Mouse (Mus musculus) heart, adult 11 months (tissue): ENCODE results near the gene Fscn1.
A peak's percentile ranks its signal among the peaks of the same experiment; 100 is the strongest.

ENCODE experiments used
- DNase-seq: peaks from one replicate; pipeline ENCODE4 v3.0.0; 2022

Gene Fscn1

DNA sequence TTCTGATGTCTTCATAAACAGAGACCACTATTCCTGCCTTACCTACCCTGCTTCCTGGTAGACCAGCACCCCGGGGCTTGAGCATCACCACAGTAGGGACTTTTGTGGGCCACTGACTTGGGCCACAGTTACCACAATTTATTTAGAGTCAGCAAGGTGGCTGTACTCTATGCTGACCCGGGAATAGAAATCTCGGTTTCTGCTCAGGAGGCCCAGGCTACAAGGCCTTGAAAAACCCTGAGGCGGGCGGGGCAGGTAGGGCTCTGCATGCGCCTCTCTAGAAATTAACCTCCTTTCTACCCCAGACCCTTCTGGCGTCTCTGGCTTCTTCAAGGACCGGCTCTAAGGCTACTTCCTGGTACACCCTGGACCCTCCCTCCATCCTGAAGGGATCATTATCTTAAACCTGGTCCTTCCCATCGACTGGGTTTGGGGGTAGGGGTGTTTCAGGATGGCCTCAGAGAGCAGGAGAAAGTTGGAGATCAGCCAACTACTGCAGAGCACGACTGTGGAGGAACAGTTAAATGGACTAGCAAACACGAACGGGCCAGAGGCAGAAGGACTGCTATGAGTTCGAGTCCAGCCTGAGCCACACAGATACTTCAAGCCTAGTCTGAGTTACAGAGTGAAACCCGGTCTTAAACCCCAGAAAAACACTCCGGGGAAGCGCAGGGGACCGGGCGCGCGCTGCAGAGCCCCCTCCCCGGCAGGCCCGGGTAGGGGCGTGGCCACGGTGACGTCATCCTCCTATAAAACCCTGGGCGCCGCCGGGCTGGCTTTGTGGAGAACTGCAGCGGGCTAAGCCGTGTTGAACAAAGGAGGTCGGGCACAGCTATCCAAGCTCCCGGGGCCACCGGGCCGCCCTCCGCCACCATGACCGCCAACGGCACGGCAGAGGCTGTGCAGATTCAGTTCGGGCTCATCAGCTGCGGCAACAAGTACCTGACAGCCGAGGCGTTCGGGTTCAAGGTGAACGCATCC lies at the start of gene Fscn1:
Fscn1 (plus strand) TSS at position 768 of the 981 bp plus-strand sequence.
- peak; percentile 99 for DNase-seq

DNA sequence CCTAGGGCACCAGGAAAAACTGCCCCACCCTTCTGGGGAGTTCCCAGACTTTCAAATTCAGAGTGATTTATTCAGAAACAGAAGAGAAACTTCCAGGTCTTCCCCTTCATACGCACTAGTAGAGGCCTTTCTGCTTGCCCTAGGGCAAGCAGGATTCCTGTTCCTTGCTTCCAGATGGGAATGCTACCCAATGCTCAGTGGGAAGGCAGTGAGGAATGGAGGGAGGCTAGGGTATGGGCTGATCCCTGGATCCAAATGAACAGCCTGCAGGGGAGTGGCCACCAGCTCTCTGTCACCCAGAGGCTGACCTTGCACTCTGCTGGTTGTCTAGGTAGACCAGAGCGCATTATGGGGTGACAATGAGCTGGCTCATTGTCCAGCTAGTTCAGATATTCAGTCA lies 48.5 kb upstream of the Fscn1 start:
- DNase-seq, result no peak

DNA sequence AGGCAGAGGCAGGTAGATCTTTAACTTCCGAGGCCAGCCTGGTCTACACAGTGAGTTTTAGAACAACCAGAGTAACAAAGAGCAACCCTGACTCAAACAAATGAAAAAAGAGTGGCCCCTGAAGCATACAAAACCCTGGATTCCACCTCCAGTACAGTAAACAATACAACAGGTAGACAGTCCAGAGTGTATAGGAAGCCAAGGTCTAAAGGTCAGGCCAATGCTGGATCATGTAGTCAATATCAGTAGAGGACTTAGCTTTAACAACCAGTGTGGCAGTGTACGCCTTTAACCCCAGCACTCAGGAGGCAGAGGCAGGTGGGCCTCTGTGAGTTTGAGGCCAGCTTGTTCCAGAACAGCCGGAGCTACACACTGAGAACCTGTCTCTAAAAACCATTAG lies 47.8 kb upstream of the Fscn1 start:
- DNase-seq, result no peak

DNA sequence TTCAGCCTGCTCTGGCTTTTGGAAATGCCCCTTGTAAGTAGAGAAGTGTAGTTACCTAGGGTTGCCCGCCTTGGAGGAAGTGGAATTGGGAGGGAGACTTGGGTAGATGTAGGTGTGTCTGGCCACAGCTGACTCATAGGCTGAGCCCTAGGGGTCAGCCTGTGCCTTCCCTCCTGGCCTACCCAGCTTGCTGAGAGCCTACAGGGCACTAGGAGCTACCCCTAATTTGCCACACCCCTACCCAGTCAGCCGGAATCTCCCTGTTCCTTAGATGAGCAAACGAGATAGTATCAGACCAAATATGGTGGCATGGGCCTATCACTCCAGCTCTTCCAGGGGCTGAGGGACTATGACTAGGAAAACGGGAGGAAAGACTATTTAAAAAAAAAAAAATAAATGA lies 47.4 kb upstream of the Fscn1 start:
- DNase-seq, result no peak

DNA sequence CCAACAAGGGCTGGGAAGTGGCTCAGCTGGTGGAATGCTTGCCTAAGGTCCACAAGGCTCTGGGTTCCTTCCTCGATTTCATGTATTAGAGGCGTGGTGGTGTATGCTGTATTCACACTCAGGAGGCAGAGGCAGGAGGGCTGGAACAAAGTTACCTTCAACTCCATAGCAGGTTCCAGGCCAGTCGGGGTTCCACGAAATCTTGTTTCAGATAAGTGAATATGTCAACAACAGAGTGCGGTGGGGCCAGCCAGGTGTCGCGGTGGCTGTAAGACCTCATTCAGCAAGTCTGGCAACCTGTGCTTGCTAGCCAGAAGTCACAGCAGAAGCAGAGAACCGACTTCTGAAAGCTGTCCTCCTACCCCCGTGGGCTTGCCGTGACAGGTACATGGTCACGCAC lies 44.9 kb upstream of the Fscn1 start:
- DNase-seq, result no peak

DNA sequence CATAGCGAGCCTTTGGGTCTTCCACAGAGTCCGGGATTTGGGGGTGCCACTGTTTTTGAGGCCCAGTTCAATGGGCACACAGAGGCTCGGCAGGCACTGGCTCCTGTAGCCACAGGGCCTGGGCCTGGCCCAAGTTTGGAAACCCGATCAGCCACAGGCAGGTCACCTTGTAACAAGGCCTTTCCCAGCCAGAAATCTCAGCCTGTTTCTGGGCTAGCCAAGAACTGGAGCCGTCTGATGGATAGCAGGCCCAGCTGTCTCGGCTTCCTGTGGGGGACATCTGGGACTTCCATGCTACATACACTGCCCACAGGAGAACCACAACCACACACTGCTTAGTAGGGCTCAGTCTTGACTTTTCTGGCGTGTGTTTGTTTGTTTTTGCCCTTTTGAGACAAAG lies 43.5 kb upstream of the Fscn1 start:
- DNase-seq, result peak; percentile 95

DNA sequence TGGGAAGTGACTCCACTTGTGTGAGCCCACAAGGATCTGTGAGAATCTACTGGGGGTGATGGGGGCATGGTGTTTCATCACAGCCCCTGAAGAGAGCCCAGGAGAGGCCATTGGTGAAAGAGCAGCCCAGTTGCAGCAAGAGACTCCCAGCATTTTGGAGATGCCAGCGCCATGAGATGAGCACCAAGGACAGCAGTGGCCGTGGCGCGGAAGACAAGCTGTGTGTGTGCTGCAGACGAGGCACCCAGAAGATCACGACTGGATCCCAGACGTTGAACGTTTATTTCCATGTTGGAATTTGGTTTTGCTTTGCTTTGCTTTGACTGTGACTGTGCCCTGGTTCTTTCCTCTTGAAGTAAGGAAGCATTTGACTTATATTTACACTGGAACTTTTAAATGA lies 42.7 kb upstream of the Fscn1 start:
- DNase-seq, result no peak

DNA sequence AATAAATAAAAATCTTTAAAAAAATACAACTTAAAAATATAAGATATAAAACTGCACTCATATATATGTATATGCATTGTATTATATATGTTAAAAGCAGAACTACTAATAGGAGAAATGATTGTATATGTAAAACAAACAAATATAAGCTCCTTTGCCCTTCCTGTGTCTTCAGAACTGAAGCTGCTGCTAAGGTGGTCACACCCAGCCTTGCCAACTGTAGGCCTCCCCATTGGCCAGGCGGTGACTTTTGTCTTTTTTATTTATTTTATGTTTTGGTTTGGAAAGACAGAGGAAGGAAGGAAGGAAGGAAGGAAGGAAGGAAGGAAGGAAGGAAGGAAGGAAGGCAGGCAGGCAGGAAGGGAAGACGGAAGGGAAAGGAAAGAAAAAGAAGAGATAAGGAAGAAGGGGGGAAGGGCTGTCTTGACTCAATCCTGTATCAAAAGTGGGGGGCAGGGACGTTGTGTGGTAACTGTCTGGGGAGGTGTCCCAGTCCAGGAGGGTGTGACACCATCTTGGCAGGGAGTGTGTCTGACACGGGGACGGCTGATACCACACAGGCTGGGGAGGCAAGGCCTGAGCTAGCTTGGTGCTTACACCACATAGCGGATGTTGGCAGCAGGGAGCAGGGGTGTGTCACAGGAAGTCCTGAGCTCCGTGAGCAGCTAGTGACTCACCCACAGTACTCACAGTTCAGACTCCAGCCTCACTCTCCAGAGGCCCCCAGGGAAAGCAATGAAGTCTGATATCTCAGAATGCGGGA lies 39.7 kb upstream of the Fscn1 start:
- peak; percentile 100 for DNase-seq

DNA sequence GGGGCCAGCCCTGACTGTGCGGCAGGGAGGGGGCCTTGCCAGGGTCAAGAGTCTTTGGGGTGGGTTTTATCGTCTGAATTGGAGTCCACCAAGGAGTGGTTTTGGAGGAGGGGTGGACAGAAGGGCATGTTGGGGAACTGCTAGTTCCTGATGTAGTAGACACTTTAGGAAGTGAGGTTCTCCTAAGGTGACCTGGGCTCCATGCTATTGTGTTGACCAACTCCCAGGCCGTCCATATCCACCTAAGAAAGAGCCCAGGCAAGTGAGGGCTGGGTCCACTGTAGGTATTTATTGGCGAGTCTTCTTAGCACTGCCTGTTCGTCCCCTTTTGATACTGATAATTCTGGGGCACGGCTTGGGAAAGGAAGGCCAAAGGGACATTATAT lies 39.1 kb upstream of the Fscn1 start:
- no peak for DNase-seq

DNA sequence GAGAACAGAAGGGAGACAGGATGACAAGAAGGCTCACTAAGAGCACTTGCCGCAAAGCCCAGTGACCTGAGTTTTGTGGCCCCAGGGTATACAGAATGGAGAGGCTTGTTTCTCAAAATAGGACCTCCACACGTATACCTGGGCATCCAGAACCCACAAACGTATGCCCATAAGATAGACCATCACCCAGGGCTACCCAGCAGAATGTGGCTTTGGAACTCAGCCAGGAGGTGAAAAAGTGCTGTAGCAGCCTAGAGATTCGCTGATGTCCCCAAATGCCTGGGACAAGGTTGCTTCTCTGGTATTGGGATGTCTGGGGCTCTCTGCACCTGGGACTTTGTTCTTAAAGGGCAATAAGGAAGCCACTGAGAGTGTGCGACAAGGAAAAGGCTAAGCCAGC lies 37.9 kb upstream of the Fscn1 start:
- DNase-seq, result no peak

DNA sequence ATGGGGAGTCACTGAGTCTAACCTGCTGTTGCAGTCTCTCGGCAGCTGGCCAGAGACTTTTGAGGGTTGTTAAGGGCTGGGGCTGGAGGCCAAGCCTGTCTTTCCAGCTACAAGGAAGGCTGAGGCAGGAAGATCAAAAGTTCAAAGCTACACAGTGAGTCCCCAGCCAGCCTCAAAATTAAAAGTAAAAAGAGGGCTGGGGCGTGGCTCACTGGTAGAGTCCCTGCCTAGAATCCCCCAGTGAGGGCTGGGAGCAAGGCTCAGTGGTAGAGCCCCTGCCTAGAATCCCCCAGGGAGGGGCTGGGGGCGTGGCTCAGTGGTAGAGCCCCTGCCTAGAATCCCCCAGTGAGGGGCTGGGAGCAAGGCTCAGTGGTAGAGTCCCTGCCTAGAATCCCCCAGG lies 36.4 kb upstream of the Fscn1 start:
- DNase-seq, result peak; percentile 89

DNA sequence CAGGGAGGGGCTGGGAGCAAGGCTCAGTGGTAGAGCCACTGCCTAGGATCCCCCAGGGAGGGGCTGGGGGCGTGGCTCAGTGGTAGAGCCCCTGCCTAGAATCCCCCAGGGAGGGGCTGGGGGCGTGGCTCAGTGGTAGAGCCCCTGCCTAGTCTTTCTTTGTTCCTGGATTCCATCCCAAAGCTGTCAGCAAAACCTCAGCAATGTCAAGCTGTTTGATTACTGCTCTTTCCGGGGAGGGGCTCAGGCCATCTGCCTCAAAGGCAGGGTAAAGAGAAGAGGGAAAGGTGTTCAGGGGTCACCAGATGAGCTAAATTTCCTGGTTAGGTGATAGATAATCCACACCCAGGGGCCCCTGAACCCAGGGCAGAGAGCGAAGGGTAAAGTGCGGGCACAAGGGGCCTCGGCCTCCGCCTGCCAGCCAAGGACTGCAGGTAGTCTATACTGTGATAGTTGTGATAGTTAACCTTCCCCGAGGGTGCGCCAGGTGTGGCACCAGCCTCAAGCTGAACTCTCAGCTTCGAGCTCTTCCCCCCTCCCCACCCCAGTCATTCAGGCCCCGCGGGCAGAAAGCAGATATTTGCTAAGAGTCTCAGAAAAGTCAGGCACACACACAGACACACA lies 35.7 kb upstream of the Fscn1 start:
- peak; percentile 87 for DNase-seq

DNA sequence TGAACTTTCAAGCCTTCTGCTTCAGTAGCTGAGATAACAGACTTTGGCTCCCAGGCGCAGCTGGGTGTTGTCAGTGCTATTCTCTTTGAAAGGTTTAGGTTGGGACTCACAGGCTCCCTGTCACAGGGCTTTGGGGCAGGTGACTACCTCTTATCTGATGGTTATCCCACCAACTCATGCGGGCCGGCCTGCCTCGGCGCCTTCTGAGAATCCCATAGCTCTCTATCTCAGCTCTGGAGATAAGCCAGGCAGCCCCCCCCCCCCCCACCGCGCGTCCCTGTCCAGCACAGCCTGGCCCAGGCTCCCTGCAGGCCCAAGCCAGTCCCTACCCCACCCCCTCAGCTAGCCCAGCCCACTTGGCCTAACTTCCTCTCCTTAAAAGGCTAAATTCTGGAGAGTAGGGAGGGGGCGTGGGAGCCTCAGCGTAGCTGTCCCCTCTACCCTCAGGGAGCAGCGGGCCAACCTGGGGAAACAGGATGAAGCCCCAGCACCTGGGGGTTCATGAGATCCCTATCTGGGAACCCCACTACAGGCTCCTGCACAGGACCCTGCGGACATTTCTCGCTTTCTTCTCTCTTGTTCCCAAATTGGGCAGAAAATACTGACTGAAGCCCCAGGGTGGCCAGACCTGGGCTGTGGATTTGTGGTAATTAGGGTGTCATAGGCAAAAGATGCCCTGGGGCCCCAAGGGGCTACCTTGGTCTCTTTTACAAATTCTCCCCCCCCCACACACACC lies 33.8 kb upstream of the Fscn1 start:
- peak; percentile 99 for DNase-seq

DNA sequence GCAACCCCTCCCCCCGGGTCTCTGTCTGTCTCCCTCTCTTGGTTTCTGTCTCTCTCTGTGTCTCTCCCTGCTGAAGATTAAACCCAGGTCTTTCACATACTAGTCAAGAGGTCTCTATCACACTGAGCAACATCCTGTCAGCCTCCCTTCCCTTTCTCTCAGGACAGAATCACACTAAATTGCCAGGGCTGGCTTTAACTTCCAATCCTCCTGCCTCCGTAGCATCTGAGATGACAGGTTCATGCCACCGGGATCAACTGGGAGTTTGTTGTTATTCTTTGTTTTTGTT lies 33.3 kb upstream of the Fscn1 start:
- no peak for DNase-seq

DNA sequence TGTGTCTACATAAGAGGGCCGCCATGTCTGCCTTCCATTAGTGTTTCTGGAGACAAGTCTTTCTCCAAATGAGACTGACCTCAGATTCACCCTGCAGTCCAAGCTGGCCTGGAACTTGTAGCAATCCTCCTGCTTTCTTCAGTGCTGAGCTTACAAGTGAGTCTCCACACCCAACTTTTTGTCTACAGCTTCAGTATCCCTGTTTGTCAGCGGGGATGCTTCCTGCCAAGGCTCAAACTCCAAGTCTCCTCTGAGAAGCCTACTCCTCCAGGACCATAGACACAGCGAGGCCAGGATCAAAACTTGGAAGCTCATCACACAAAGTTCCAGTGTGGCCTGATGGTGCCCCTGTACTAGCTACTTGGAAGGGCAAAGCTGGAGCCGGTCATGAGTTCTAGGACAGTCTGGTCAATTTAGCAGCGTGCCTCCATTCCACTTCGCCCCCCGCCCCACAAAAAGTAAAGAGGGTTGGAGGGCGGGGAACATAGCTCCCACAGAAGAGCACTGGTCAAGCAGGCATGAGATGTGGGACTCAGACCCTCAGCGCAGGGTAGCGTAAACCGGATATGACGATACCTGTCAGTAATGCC lies 32.7 kb upstream of the Fscn1 start:
- DNase-seq, result peak; percentile 92

DNA sequence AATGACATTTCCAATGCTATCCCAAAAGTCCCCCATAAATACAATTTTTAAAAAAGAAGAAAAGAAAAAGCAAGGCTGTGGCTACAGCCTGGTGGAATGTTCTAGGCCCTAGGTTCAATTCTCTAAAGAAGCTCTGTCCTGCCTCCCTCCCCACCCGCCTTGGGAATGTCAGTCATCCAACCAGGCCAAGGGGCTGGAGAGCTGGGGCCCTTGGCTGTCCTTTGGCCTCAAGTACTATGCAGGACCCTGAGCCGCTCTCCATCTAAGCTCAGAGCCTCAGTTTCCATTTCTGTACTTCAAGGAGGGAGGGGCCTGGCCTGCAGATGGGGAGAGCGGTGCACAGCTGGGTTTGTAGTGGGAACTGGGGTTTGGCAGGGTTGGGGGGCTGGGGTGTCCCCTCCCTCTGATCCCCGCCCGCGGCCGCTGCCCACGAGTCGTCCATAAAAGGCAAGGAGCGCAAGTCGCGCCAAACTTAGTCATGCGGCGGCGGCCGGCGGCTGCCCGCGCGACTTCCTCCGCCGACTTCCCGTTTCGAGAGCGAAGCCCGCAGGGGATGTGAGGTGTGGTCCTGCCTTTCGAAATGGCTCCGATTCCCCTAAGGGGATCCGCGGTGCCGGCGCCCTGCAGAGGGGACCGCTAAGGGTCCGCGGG lies 31.3 kb upstream of the Fscn1 start:
- DNase-seq, result peak; percentile 99

DNA sequence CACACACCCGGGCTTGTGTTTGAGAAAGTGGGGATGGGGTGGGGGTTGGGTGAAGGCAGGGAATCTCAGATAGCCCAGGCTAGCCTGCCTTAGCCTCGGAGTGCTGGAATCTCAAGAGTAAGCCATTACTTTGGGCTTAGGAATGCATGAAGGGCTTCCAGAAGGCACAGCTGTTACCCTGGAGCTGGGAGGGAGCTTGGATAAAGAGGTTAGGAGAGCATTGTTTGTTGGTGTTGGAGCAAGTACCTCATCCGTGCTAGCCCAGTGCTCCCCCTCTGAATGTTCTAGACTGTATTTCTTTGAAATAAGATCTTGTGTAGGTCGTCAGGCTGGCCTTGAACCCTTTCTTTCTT lies 30.8 kb upstream of the Fscn1 start:
- DNase-seq, result no peak

DNA sequence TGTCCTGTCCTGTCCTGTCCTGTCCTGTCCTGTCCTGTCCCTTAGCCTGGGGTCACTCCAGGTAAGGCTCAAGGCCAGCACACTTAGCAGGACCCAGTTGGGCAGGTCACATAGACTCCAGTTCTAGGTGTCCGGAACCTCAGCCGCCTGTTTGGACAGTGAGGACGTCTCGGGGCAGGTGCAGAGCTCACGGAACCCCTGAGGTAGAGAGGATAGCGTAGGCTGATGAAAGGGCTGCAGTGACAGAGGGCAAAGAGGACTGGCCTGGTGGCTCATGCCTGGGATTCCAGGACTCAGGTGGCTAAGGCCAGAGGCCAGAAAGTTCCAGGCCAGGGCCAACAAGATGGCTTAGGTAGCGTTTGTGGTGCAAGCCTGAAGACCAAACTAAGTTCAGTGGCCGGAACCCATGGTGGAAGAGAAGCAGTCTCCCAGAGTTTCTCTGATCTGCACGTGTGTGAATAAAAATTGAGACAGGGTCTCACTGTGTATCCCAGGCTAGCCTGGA lies 28.9 kb upstream of the Fscn1 start:
- DNase-seq, result peak; percentile 93

DNA sequence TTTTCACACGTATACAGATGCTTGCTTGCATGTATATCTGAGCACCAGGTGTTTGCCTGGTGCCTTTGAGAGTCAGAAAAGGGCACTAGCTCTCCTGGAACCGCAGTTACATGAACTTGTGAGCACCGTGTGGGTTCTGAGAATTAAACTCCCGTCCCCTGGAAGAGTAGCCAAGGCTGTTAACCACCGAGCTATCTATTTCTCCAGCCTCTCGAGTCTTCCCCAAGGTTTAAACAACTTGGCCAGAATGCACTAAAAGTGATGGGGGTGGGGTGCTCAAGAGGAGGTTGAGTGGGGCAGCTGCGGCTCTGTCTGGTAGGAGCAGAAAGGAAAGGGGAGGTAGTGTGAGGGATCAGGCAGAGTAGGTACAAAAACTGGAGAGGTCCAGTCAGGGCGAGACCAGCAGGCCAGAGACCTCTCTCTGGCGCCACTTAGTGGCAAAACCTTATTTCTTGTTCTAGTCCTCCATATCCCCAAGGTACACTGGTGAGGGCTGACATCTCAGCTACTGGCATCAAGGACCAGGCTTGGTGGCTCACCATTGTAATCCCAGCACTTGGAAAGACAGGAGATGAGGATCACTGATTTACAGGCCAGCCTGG lies 28.0 kb upstream of the Fscn1 start:
- DNase-seq, result peak; percentile 98

DNA sequence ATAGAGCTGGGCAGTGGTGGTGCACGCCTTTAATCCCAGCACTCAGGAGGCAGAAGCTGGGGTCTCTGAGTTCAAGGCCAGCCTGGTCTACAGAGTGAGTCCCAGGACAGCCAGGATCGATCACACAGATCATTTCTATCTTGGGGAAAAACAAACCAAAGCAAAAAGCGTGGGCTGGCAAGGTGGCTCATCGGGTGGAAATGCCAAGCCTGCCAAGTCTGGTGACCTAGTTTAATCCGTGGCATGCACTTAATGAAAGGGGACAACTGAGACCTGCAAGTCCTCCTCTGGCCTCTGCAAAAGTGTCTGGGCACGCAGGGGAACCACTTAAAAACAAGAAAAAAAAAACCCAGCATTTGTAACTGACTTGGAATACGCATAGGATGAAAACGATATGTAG lies 27.4 kb upstream of the Fscn1 start:
- DNase-seq, result no peak

DNA sequence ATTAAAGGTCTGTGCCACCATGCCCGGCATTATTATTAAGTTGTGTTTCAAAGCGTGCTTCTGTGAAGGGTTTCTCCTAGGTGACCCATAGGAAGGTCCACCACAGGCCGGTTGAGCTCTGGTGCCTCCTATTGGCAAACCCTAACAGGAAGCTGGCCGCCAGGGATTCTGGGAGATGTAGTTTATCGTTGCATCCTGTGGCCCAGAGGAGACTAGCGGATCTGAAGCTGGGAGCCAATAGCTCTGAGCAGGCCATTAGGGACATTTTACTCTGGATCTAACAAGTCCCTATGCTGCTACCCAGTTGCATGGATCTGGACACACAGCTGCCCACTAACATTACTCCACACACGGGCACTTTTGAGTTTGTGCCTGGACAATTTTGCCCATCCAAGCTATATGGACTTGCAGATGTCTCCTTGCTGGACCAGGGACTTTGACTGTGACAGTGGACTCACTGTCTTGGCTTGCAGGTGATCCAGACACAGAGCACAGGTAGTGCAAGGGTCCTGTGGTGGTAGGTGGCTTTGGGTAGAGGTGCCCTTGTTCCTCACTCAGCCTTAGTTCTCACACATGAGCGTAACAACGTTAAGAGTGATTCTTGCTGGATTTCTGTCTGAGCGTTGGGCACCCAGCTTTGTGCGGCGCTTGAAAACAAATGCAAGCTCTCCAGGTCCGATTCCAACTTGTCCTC lies 24.4 kb upstream of the Fscn1 start:
- DNase-seq, result peak; percentile 99
